Mouse (Mus musculus) thymus, postnatal 10 days (tissue): ENCODE results near the gene Sgk1.
"Not testable (repeated sequence)": the region's sequence is repeated elsewhere in the genome, so short reads cannot be mapped to it uniquely, and the experiment has no call there.

Experiments used
- DNase-seq, 2 experiments: peaks; one replicate each; pipeline ENCODE4 v3.0.0; 2021; ENCODE audit warnings: low spot score in 2 of 2

Gene Sgk1

GRCm38 (mm10) chr10:21868221-21868620, 13.8 kb upstream of the Sgk1 start:
- DNase-seq = no peak

DNA sequence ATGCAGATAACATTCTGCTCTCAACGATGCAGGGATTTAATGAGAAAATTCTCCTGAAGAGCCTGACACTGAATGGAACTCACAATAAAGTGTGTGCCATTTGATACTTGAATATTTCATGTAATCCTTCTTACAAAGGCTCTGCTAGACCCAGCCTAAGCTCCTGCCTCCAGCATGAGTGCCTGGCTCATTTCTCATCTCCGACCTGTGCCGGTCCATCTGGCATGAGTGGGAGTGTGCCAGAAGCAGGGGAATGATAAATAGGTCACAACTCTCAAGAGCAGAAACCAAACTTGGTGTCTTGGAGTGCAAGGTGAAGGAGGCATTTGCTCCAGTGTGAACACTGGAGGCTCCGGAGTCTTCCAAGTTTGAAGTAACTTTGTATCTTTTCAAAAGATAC, 13.4 kb upstream of the Sgk1 start:
- no peak for DNase-seq

DNA sequence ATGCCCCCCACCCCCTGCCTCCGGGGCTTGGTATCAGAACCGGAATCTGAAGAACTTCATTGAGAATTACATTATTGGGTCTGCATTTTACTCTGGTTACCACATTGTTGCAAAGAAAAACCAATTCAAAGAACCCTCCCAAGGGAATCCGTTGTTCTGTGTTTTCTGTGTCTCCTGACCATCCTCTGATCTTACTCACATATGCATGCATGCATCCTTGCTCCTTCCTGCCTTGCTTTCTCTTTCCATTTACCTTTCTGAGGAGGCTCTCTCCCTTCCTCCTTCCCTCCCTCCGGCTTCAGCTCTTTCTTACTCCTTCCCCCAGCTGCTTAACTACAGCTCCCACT, 174 bp upstream of the Sgk1 start:
- no peak for DNase-seq

- no peak for DNase-seq
Observed at GRCm38 (mm10) chr10:21883587-21883986, 1.6 kb downstream of the Sgk1 start.

GRCm38 (mm10) chr10:21884534-21884933, 2.5 kb downstream of the Sgk1 start:
- no peak for DNase-seq

DNA sequence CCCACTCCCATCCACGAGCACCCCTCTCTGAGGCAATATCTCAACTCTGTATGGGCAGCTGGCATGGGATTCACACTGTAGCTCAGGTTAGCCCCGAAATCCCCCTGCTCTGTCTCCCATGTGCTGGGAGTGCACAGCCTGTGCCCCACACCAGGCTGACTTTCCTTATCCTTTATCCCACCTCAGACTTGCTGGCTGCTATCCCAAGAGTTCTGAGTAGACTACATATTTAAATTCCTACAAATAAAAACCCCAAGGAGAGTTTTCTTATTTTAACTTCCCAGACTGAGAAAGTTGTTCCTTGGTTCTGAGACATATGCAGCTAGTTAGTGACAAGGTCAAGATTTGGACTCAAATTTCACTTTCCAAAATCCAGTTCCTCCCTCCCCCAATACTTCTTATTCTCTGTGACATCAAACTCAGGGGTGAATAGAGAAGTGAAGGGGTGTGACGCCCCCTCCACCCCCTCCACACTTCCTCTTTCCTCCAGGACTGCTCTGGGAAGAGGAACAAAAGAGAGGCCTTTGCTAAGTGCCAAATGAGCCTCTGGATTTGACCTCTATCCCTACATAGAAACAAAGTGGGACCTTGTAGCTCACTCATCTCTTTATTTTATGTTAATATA, 7.3 kb downstream of the Sgk1 start:
- DNase-seq = no peak

GRCm38 (mm10) chr10:21890293-21890692, 8.3 kb downstream of the Sgk1 start:
- no peak for DNase-seq

DNA sequence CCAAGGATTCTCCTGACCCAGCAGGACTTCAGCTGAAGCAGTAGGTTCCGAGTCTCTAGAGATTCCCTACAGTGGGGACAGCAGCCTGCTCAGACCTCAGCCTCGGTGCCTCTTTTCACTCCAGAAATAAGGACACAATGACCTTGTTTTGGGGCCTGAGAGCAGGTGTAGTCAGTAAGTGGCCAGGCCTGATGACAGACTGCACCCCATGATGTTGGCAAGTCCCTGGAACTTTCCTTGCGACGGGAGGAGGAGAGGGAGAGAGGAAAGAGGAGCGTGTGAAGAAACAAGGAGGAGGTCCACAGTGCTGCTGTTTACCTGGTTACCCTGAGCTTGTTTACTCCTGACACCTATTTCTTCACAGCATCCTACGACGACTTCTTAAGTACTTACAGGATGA, 9.5 kb downstream of the Sgk1 start:
- no peak for DNase-seq

GRCm38 (mm10) chr10:21892104-21892503, 10.1 kb downstream of the Sgk1 start:
- no peak for DNase-seq

GRCm38 (mm10) chr10:21898417-21898816, 16.4 kb downstream of the Sgk1 start:
- no peak for DNase-seq

- DNase-seq = not testable (repeated sequence)
Observed at GRCm38 (mm10) chr10:21898851-21899250, 16.9 kb downstream of the Sgk1 start.

DNA sequence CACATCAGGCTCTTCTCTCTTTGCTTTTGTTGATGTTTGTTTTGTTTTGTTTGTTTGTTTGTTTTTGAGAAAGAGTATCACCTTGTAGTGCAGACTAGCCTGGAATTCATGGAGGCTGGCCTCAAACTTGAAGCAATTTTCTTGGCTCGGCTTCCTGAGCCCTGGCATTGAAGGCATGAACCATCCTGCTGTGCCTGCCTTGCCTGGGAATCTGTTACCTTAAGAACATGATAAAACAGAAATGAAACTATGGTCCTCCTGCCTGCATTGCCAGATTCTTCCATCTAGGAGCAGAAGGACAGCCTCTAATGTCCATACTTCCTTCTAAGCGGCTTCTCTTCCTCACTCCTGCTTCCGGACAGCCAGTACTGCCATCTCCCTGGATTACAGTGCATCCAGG, 17.4 kb downstream of the Sgk1 start:
- DNase-seq = no peak

DNA sequence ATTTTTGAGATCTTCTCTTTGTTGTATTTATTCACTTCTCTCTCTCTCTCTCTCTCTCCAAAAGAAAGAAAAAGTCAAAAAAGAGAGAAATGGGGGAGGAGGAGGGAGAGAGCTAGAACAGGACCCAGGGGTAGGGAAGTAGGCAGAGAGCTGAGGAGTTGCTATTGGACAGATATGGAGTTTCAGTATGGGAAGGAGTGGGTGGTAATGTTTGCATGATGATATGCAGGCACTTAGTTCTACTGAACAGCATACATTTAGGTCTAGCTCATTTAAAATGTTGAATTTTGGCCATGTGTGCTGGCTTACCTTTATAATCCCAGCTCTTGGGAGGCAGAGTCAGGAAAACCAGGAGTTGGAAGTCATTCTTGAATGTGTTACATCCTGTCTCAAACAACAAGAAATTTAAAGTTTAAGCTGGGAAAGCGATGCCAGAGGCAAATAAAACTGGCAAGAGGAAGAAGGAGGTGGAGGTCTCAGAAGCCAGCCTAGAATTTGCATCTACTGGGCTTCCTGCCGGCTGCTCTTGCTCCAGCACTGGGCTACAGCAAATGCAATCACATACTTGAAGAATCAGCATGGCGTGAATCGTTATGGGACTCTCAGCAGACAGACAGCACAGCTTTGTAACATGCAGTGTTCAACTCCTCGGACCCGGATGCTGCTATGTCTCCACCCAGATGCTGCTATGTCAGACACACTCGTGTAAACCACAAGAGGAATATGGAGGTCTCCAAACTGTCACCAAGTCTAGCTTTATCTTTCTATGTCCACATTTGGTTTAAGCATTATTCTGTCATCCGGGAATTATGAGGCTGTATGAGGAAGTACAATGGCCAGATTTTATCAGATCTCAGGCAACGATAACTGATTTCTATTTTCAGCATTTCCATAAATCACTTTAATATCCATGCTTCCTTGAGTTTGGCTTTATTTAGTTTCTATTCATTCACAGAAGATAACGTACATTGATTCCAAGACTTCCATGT, 20.5 kb downstream of the Sgk1 start:
- no peak for DNase-seq

- DNase-seq = no peak
Observed at GRCm38 (mm10) chr10:21904151-21904550, 22.2 kb downstream of the Sgk1 start.

DNA sequence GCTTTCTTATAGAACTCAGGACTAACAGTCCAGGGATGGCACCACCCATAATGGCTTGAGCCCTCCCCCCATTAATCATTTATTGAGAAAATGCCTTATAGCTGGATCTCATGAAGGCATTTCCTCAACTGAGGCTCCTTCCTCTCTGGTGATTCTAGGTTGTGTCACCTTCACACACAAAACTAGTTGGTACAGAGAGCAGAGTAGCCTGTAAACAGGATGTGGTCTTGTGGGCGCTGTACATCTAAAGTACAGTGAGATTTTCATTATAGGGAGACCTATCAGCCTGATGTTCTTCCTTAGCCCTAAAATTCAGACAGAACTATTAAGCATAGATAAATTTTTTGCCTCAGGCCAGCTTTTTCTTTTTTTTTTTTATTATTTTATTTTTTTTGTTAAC, 23.6 kb downstream of the Sgk1 start:
- DNase-seq = peak; percentile 37 to 53

DNA sequence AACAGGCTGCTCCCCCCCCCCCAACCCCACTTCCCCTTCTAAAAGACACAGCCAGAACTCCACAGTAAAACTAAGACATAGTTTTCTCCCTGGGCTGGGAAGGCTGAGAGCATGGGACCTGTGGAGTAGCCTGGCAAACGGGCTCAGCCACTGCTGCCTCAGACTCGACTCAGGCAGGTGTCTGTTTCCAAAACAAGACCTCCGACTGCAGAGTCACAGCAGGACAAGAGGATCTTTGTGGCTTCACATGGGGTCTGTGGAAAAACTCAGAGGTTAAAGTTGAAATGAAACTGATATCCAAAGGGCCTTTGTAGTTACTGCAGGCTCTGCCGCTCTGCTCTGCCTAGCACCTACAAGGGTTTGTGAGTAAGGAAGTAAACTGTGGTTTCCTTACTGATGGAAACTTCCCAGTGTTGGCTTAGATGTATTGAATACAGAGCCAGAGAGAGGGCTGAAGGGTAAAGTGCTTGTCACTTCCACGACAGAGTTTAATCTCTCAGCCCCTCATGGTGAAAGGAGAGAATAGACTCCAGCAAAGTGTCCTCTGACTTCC, 25.0 kb downstream of the Sgk1 start:
- peak in 1 of 2 experiments; percentile 37 for DNase-seq

GRCm38 (mm10) chr10:21907784-21908183, 25.8 kb downstream of the Sgk1 start:
- no peak for DNase-seq

DNA sequence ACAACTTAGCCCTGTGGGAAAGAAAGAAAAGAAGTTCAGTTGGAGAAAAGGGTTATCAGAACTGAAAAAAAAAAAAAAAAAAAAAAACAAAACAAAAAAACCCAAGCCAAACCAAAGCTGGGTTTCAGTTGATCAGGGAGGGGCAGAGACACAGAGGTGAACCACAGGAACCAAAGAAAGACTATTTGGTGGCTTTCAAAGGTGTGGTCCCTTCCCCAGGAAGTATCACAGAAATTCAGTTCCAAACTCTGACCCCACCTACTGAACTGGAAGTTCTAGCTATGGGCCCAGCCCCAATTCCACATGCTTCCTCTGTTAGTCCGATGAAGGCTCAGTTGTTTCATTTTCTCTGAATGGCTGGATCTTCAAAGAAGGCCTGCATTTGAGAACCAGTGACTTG, 26.7 kb downstream of the Sgk1 start:
- DNase-seq = no peak

DNA sequence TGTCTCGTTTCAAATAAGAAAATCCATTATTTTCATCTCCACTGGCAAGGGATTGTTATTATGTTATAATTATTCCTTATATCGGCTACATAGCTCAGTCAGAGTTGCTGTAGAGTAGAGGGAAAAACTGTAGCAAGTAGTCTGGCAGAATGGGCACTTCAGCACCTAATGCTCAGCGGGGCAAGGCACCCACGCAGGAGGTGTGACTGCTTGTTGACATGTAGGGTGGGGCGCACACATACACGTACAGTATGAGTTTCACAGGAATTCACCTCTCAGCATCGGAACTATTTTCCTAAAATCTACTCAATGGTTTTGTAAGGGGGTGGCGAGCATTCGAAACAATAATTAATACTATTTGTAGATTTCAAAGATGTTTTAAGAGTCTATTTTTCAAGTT, 28.4 kb downstream of the Sgk1 start:
- DNase-seq = no peak

DNA sequence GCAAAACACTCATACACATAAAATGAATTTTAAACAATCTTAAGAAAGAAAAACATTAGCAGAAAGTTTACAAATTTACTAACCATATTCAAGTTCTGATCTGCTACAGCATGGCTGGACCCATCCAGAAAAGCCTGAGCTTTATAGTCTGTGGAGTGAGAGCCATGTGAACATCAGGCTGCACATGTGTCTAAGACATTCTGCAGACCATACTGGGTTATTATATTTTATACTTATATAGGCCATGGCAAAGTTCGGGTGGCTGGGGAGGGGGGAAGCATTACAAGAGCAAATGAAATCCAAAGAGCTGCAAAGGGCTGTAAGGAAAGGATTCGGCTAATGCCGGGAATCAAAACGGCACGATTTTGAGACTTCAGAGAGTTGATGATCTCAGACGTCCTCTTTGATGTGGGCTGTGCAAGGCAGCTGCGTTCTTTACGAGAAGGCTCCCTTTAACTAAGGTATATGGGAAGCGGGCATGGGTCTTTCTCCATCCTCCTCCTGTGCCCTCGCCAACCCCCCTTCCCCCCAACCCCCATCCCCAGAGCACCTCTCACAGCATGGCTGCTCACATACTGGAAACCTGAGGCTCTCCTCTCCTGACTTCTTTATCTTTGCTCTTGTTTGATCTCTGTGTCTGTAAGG, 29.4 kb downstream of the Sgk1 start:
- peak; percentile 27 to 48 for DNase-seq

DNA sequence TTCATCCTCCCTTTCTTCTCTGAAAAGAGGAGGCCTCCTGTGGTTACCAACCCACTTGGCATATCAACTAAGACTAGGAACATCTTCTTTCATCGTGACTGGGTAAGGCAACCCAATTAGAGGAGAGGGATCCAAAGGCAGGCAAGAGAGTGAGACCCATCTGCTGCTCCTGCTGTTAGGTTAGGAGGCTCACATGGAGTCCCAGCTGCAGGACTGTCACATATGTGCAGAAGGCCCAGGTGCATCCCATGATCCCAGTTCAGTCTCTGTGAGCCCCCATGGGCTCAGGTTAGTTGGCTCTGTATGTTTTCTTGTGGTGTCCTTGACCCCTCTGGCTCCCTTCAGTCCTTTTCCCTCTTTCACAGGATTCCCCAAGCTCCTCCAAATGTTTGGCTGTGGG, 32.8 kb downstream of the Sgk1 start:
- no peak for DNase-seq

DNA sequence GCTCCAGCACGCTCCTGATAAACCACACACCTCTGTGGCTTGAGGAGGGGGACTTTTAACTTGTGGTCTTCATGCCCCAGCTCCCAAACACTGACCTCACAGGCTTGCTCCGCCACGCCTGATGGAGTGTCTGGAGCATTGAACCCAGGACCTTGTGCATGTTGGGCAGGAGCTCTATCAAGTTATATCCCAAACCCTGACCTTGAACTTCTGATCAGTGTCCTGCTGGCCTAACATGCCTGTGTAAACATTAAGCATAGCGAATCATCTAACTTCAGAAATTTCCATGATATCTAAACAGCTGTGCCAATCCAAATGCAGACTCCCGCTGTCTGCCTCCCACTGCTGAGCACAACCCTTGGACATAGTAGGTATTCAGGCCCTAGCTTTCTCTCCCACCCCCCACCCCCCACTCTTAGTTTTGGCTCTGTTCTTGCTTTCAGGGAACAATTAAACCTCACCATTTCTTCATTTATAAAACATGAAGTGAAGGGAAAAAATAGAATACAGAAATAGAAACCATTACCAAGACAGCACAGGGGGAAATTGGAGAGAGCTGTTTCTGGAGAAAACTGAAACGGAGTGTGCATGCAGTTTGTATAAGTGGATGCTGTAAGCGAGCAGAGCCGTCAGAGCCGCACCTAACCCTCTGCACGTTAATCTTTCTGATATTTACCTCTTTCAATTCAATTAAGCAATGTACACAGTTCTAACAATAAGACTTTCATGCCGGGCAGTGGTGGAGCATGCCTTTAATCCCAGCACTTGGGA, 34.5 kb downstream of the Sgk1 start:
- DNase-seq = no peak
